Mouse (Mus musculus): Measurements from ENCODE around the gene Nup210. TPM values are rescaled to one million over a fixed set of nuclear protein-coding genes. Genes with fewer than 3 reads are reported as not detected.
A peak's percentile ranks its signal among the peaks of the same experiment; 100 is the strongest.

Nup210 gene
- polyA plus RNA-seq, 1 experiment from 2014 or later = 17.3 TPM

GRCm38 (mm10) chr6:91092216-91092899, 24.3 kb downstream of the Nup210 start:
- no peaks in the 10 kb centered on the region for H3K4me1 ChIP-seq (replicated peaks)
- H3K4me2 ChIP-seq (replicated peaks) = no peak overlapping the region
- no peak overlapping the region for H3K27ac ChIP-seq
- WGBS = 86% methylated on average over 10 of the region's 10 CpGs
- H3K9me3 ChIP-seq = no peaks in the 10 kb centered on the region
- peaks cover 79% of the 10 kb centered on the region for H3K36me3 ChIP-seq
- H3K4me3 ChIP-seq (replicated peaks) = no peak overlapping the region
- H3K9ac ChIP-seq (replicated peaks) = no peak overlapping the region
- no peak for ATAC-seq
- H3K27me3 ChIP-seq = no peaks in the 10 kb centered on the region

GRCm38 (mm10) chr6:91085114-91085892, 31.3 kb downstream of the Nup210 start:
- H3K27me3 ChIP-seq = no peaks in the 10 kb centered on the region
- H3K4me2 ChIP-seq (replicated peaks) = no peak overlapping the region
- peaks cover 66% of the 10 kb centered on the region for H3K36me3 ChIP-seq
- H3K27ac ChIP-seq = no peak overlapping the region
- WGBS = 78% methylated on average over 5 of the region's 5 CpGs
- no peaks in the 10 kb centered on the region for H3K9me3 ChIP-seq
- H3K4me3 ChIP-seq (replicated peaks) = no peak overlapping the region
- no peak for ATAC-seq
- no peaks in the 10 kb centered on the region for H3K4me1 ChIP-seq (replicated peaks)
- no peak overlapping the region for H3K9ac ChIP-seq (replicated peaks)

GRCm38 (mm10) chr6:91080033-91080432, 36.6 kb downstream of the Nup210 start:
- 25% methylated on average over 1 of the region's 1 CpGs for WGBS
- H3K4me1 ChIP-seq (replicated peaks) = no peaks in the 10 kb centered on the region

GRCm38 (mm10) chr6:91076249-91076648, 40.4 kb downstream of the Nup210 start:
- no peak for ATAC-seq
- H3K4me2 ChIP-seq (replicated peaks) = no peak overlapping the region
- H3K4me3 ChIP-seq (replicated peaks) = no peak overlapping the region
- WGBS = 94% methylated on average over 9 of the region's 9 CpGs
- H3K4me1 ChIP-seq (replicated peaks) = no peaks in the 10 kb centered on the region
- peaks cover 59% of the 10 kb centered on the region for H3K36me3 ChIP-seq
- no peak overlapping the region for H3K9ac ChIP-seq (replicated peaks)
- H3K27me3 ChIP-seq = no peaks in the 10 kb centered on the region
- no peak overlapping the region for H3K27ac ChIP-seq
- no peaks in the 10 kb centered on the region for H3K9me3 ChIP-seq

More at GRCm38 (mm10) chr6:91080033-91080432, 36.6 kb downstream of the Nup210 start:
- no peaks in the 10 kb centered on the region for H3K27me3 ChIP-seq
- H3K9ac ChIP-seq (replicated peaks) = no peak overlapping the region
- no peak overlapping the region for H3K4me2 ChIP-seq (replicated peaks)
- H3K9me3 ChIP-seq = no peaks in the 10 kb centered on the region
- no peak for ATAC-seq
- H3K36me3 ChIP-seq = peaks cover 39% of the 10 kb centered on the region
- no peak overlapping the region for H3K4me3 ChIP-seq (replicated peaks)
- no peak overlapping the region for H3K27ac ChIP-seq

GRCm38 (mm10) chr6:91068511-91068910, 48.1 kb downstream of the Nup210 start:
- Histone ChIP-seq H3K27me3 (no peaks in the 10 kb centered on the region), H3K4me3 (replicated peaks) (no peak overlapping the region), H3K27ac (no peak overlapping the region), H3K4me2 (replicated peaks) (no peak overlapping the region), H3K9me3 (no peaks in the 10 kb centered on the region), H3K36me3 (peaks cover 71% of the 10 kb centered on the region), H3K4me1 (replicated peaks) (no peaks in the 10 kb centered on the region), H3K9ac (replicated peaks) (no peak overlapping the region)
- WGBS = 88% methylated on average over 1 of the region's 1 CpGs
- no peak for ATAC-seq

GRCm38 (mm10) chr6:91067048-91067447, 49.6 kb downstream of the Nup210 start:
- Histone ChIP-seq H3K27me3 (no peaks in the 10 kb centered on the region), H3K27ac (no peak overlapping the region), H3K9ac (replicated peaks) (no peak overlapping the region), H3K4me2 (replicated peaks) (no peak overlapping the region), H3K9me3 (no peaks in the 10 kb centered on the region), H3K4me3 (replicated peaks) (no peak overlapping the region), H3K4me1 (replicated peaks) (no peaks in the 10 kb centered on the region), H3K36me3 (peaks cover 66% of the 10 kb centered on the region)
- no peak for ATAC-seq
- 94% methylated on average over 3 of the region's 3 CpGs for WGBS

- H3K9ac ChIP-seq (replicated peaks) = no peak overlapping the region
- peaks cover 47% of the 10 kb centered on the region for H3K36me3 ChIP-seq
- 94% methylated on average over 2 of the region's 2 CpGs for WGBS
- no peaks in the 10 kb centered on the region for H3K9me3 ChIP-seq
- no peak for ATAC-seq
- H3K4me3 ChIP-seq (replicated peaks) = no peak overlapping the region
- H3K4me2 ChIP-seq (replicated peaks) = no peak overlapping the region
- H3K27me3 ChIP-seq = no peaks in the 10 kb centered on the region
- H3K27ac ChIP-seq = no peak overlapping the region
- H3K4me1 ChIP-seq (replicated peaks) = no peaks in the 10 kb centered on the region
These were observed 55.3 kb downstream of the Nup210 start for GRCm38 (mm10) chr6:91061296-91061695.

GRCm38 (mm10) chr6:91059711-91060110, 56.9 kb downstream of the Nup210 start:
- Histone ChIP-seq H3K36me3 (peaks cover 46% of the 10 kb centered on the region), H3K9ac (replicated peaks) (no peak overlapping the region)

GRCm38 (mm10) chr6:91057989-91058388, 58.6 kb downstream of the Nup210 start:
- Histone ChIP-seq H3K9ac (replicated peaks) (no peak overlapping the region), H3K4me1 (replicated peaks) (no peaks in the 10 kb centered on the region), H3K27me3 (no peaks in the 10 kb centered on the region), H3K36me3 (peaks cover 48% of the 10 kb centered on the region), H3K4me2 (replicated peaks) (no peak overlapping the region), H3K4me3 (replicated peaks) (no peak overlapping the region), H3K9me3 (no peaks in the 10 kb centered on the region), H3K27ac (no peak overlapping the region)
- 93% methylated on average over 2 of the region's 2 CpGs for WGBS
- no peak for ATAC-seq

More at GRCm38 (mm10) chr6:91059711-91060110, 56.9 kb downstream of the Nup210 start:
- Histone ChIP-seq H3K4me2 (replicated peaks) (no peak overlapping the region), H3K27me3 (no peaks in the 10 kb centered on the region), H3K27ac (no peak overlapping the region), H3K4me1 (replicated peaks) (no peaks in the 10 kb centered on the region), H3K9me3 (no peaks in the 10 kb centered on the region), H3K4me3 (replicated peaks) (no peak overlapping the region)
- ATAC-seq = peak; percentile 43; the same call in 1 of the 2 replicates
- 40% methylated on average over 2 of the region's 2 CpGs for WGBS

GRCm38 (mm10) chr6:91056348-91056747, 60.3 kb downstream of the Nup210 start:
- Histone ChIP-seq H3K27me3 (no peaks in the 10 kb centered on the region), H3K9me3 (no peaks in the 10 kb centered on the region), H3K36me3 (peaks cover 52% of the 10 kb centered on the region), H3K27ac (no peak overlapping the region), H3K4me2 (replicated peaks) (no peak overlapping the region), H3K4me3 (replicated peaks) (no peak overlapping the region), H3K4me1 (replicated peaks) (no peaks in the 10 kb centered on the region), H3K9ac (replicated peaks) (no peak overlapping the region)
- no peak for ATAC-seq

- H3K9me3 ChIP-seq = no peaks in the 10 kb centered on the region
- no peak for ATAC-seq
- no peak overlapping the region for H3K9ac ChIP-seq (replicated peaks)
- no peaks in the 10 kb centered on the region; the same call in 1 of the 2 replicates for H3K4me1 ChIP-seq (replicated peaks)
- peaks cover 51% of the 10 kb centered on the region for H3K36me3 ChIP-seq
- no peak overlapping the region for H3K27ac ChIP-seq
- WGBS = 92% methylated on average over 4 of the region's 4 CpGs
- no peak overlapping the region for H3K4me2 ChIP-seq (replicated peaks)
- no peaks in the 10 kb centered on the region for H3K27me3 ChIP-seq
- H3K4me3 ChIP-seq (replicated peaks) = no peak overlapping the region
These were observed 64.1 kb downstream of the Nup210 start for GRCm38 (mm10) chr6:91052572-91052971.

- H3K9ac ChIP-seq (replicated peaks) = no peak overlapping the region
- H3K36me3 ChIP-seq = peaks cover 58% of the 10 kb centered on the region
- H3K27me3 ChIP-seq = no peaks in the 10 kb centered on the region
- peaks cover 3% of the 10 kb centered on the region; the same call in 1 of the 2 replicates for H3K4me1 ChIP-seq (replicated peaks)
- H3K9me3 ChIP-seq = no peaks in the 10 kb centered on the region
- H3K27ac ChIP-seq = no peak overlapping the region
- no peak overlapping the region for H3K4me2 ChIP-seq (replicated peaks)
- H3K4me3 ChIP-seq (replicated peaks) = no peak overlapping the region
- 82% methylated on average over 7 of the region's 7 CpGs for WGBS
- ATAC-seq = no peak
These were observed 68.6 kb downstream of the Nup210 start for GRCm38 (mm10) chr6:91048019-91048418.
